Mouse (Mus musculus): Measurements from ENCODE around the gene Prrg2. TPM values are rescaled to one million over a fixed set of nuclear protein-coding genes. Genes with fewer than 3 reads are reported as not detected.
"Not testable (repeated sequence)": the region's sequence is repeated elsewhere in the genome, so short reads cannot be mapped to it uniquely, and the experiment has no call there.

The Prrg2 gene
- polyA plus RNA-seq, 2 experiments = 18.6 to 50.4 TPM

DNA sequence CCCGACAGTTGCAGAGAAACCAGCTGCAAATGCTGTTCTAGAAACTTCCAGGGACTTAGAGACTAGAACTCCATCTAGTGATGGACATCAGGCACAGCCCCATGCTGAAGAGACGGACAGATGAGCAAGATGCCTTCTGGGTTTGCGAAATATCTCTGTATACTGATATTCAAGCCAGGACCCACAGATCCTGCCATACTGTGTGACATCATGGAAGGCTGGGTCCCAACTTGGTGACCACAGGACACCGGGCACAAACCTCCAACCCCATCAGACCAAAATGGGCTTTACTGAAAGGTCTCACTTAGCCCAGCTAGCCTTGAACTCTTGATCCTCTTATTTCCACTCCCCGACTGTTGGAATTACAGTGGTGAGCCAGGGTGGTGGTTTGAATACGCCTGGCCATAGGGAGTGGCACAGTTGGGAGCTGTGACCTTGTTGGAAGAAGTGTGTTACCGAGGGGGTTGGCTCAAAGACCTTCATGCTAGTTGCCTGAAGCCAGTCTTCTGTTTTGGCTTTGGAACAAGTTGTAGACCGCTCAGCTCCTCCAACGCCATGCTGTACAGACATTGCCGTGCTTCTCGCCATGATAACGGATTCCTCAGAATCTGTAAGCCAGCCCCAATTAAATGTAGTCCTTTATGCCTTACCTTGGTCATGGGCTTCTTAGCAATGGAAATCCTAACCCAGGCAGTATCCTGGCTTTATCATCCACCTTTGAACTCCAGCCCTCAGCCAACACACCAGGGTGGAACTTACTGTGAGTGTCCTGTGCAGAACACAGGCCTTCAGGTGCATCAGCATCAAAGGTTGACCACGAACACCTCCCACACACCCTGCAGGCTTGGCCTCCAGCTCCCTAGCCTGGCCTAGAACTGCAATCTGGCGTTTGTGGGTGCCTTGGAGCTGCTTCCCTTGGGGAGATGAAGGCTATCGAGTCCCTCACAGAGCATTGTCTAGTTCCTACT is 37.9 kb downstream of the Prrg2 start:
- Histone ChIP-seq H3K4me2 (replicated peaks; ENCODE audit: low read depth, low read length, severe bottlenecking) (no peak overlapping the region), H3K27ac (replicated peaks; ENCODE audit: low read depth, low read length) (no peak overlapping the region), H3K4me3 (replicated peaks; ENCODE audit: low read length) (no peak overlapping the region), H3K27me3 (ENCODE audit: control insufficient read depth, insufficient read depth, low read length) (no peaks in the 10 kb centered on the region), H3K9me3 (ENCODE audit: control insufficient read depth, low read length) (no peaks in the 10 kb centered on the region), H3K36me3 (ENCODE audit: control insufficient read depth, insufficient read depth, low read length) (peaks cover 32% of the 10 kb centered on the region), H3K9ac (ENCODE audit: low read depth, low read length, severe bottlenecking) (no peak overlapping the region), H3K4me1 (ENCODE audit: control insufficient read depth, insufficient read depth, low read length) (no peaks in the 10 kb centered on the region)
- ATAC-seq (ENCODE audit: low FRiP score, low read depth) (no peak), DNase-seq (ENCODE audit: low spot score) (no peak)
- WGBS = 89% methylated on average over 15 of the region's 15 CpGs
- no peak for TF ChIP-seq POLR2A (IDR thresholded peaks at IDR 0.05; ENCODE audit: borderline replicate concordance, extremely low read depth, insufficient read depth, insufficient read length)

DNA sequence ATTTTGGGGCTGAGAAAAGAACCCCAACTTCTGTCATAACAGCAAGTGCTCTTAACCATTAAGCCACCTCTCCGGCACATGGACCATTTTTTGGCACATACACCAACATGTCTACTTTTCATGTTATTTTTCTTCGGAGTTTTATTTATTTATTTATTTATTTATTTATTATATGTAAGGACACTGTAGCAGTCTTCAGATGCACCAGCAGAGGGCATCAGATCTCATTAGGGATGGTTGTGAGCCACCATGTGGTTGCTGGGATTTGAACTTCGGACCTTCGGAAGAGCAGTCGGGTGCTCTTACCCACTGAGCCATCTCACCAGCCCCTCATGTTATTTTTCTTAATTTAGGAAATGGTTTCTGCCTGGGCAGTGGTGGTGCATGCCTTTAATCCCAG is 38.8 kb downstream of the Prrg2 start:
- peaks cover 24% of the 10 kb centered on the region for H3K36me3 ChIP-seq (ENCODE audit: control insufficient read depth, insufficient read depth, low read length)
- not testable (repeated sequence) for H3K27ac ChIP-seq (replicated peaks; ENCODE audit: low read depth, low read length); H3K4me2 ChIP-seq (replicated peaks; ENCODE audit: low read depth, low read length, severe bottlenecking); H3K4me1 ChIP-seq (ENCODE audit: control insufficient read depth, insufficient read depth, low read length); H3K4me3 ChIP-seq (replicated peaks; ENCODE audit: low read length); ATAC-seq (ENCODE audit: low FRiP score, low read depth); H3K9me3 ChIP-seq (ENCODE audit: control insufficient read depth, low read length); H3K9ac ChIP-seq (ENCODE audit: low read depth, low read length, severe bottlenecking); H3K27me3 ChIP-seq (ENCODE audit: control insufficient read depth, insufficient read depth, low read length); DNase-seq (ENCODE audit: low spot score)
- WGBS = 77% methylated on average over 5 of the region's 5 CpGs

GRCm38 (mm10) chr7:45020225-45020624 is 42.3 kb downstream of the Prrg2 start:
- Histone ChIP-seq H3K9me3 (ENCODE audit: control insufficient read depth, low read length) (no peaks in the 10 kb centered on the region), H3K9ac (ENCODE audit: low read depth, low read length, severe bottlenecking) (no peak overlapping the region), H3K36me3 (ENCODE audit: control insufficient read depth, insufficient read depth, low read length) (no peaks in the 10 kb centered on the region), H3K27me3 (ENCODE audit: control insufficient read depth, insufficient read depth, low read length) (no peaks in the 10 kb centered on the region), H3K27ac (replicated peaks; ENCODE audit: low read depth, low read length) (no peak overlapping the region), H3K4me1 (ENCODE audit: control insufficient read depth, insufficient read depth, low read length) (peaks cover 11% of the 10 kb centered on the region), H3K4me2 (replicated peaks; ENCODE audit: low read depth, low read length, severe bottlenecking) (no peak overlapping the region), H3K4me3 (replicated peaks; ENCODE audit: low read length) (no peak overlapping the region)
- WGBS = 58% methylated on average over 8 of the region's 9 CpGs
- TF ChIP-seq POLR2A (IDR thresholded peaks at IDR 0.05; ENCODE audit: borderline replicate concordance, extremely low read depth, insufficient read depth, insufficient read length) = no peak
- no peak for DNase-seq (ENCODE audit: low spot score)
- no peak for ATAC-seq (ENCODE audit: low FRiP score, low read depth)

DNA sequence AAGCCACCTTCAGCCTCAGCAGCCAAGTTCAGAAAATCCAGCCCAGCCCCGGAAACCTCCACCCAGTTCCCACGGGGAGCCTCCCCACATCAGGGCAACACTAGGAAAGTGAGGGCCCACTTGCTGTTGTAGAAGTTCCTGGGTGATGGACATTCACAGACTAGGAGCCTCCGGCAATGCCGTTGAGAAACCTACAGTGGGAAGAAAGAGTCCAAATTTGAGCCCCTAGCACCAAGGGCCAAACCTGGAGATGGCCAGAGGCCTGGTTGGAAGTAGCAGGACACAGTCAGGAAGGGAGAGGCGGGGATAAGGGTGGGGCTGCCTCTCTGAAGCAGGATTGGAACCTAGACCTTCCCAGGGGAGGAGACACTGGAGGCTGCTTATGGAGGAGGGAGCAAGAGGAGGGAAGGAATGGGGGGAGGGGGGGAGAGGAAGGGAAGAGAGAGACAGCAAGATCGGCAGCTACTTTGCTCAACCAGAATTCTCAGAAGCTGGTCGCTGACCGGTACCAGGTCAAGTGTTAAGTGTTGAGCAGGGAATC is 43.4 kb downstream of the Prrg2 start:
- WGBS = 29% methylated on average over 8 of the region's 8 CpGs
- DNase-seq (ENCODE audit: low spot score) (peak; percentile 51), ATAC-seq (ENCODE audit: low FRiP score, low read depth) (no peak)
- peaks cover 21% of the 10 kb centered on the region for H3K4me1 ChIP-seq (ENCODE audit: control insufficient read depth, insufficient read depth, low read length)
- no peaks in the 10 kb centered on the region for H3K9me3 ChIP-seq (ENCODE audit: control insufficient read depth, low read length)
- no peaks in the 10 kb centered on the region for H3K27me3 ChIP-seq (ENCODE audit: control insufficient read depth, insufficient read depth, low read length)
- H3K4me3 ChIP-seq (replicated peaks; ENCODE audit: low read length) = no peak overlapping the region; the same call in 1 of the 2 replicates
- H3K9ac ChIP-seq (ENCODE audit: low read depth, low read length, severe bottlenecking) = no peak overlapping the region
- no peaks in the 10 kb centered on the region for H3K36me3 ChIP-seq (ENCODE audit: control insufficient read depth, insufficient read depth, low read length)
- no peak overlapping the region for H3K27ac ChIP-seq (replicated peaks; ENCODE audit: low read depth, low read length)
- H3K4me2 ChIP-seq (replicated peaks; ENCODE audit: low read depth, low read length, severe bottlenecking) = peak overlapping the region; percentile 91
- TF ChIP-seq POLR2A (IDR thresholded peaks at IDR 0.05; ENCODE audit: borderline replicate concordance, extremely low read depth, insufficient read depth, insufficient read length) = no peak

DNA sequence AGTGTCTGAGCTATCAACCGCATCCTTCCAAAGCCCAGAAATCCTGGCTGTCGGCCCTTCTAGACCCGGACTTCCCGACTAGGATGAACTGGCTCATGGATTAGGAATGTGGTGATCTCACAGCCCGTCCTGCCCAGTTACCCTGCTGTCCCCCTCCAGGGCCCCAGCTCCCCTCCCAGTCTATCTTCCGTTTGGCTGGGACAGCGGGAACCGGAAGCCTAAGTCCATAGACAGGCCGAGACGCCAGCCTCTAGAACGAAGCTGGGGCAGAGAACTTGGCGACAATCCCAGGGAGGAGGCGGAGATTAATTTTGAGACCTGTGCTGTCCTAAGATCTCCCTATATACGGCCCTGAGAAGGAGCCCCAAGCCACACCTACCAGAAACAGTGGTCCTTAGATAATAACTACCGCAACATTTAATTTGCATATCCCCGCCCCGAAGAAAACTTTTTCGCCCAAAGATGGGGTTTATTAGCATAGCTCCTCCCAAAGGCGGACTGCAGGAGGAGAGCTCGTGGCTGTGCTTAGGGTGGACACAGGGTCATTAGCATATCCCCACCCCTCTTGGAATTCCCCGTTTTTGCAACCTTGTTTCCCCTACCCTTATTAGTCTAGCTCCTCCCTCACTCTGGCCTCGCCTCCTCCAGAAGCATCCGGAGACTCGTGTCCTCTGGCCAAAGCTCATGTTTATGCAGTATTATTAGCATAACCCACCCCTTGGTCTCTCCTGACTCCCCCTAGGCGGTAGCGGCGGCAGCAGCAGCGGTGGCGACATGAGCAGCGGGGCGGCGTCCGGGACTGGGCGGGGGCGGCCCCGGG is 45.0 kb downstream of the Prrg2 start, which contains the start of gene Rras:
Gene Rras (plus strand): TSS at position 720 of the 820 bp plus-strand sequence.
- peaks cover 12% of the 10 kb centered on the region for H3K36me3 ChIP-seq (ENCODE audit: control insufficient read depth, insufficient read depth, low read length)
- peak; percentile 90 for ATAC-seq (ENCODE audit: low FRiP score, low read depth)
- no peaks in the 10 kb centered on the region for H3K27me3 ChIP-seq (ENCODE audit: control insufficient read depth, insufficient read depth, low read length)
- 0 out of 2 replicates have a peak, but pooled peaks have one; percentile 47 for TF ChIP-seq POLR2A (IDR thresholded peaks at IDR 0.05; ENCODE audit: borderline replicate concordance, extremely low read depth, insufficient read depth, insufficient read length)
- H3K9ac ChIP-seq (ENCODE audit: low read depth, low read length, severe bottlenecking) = peak within 1 kb of the TSS; percentile 60
- H3K9me3 ChIP-seq (ENCODE audit: control insufficient read depth, low read length) = no peaks in the 10 kb centered on the region
- under 1% methylated on average over 32 of the region's 36 CpGs for WGBS
- H3K4me1 ChIP-seq (ENCODE audit: control insufficient read depth, insufficient read depth, low read length) = peaks cover 22% of the 10 kb centered on the region
- peak within 1 kb of the TSS; percentile 94 for H3K27ac ChIP-seq (replicated peaks; ENCODE audit: low read depth, low read length)
- peak; percentile 98 for DNase-seq (ENCODE audit: low spot score)
- H3K4me3 ChIP-seq (replicated peaks; ENCODE audit: low read length) = peak within 1 kb of the TSS; percentile 96
- peak within 1 kb of the TSS; percentile 91 for H3K4me2 ChIP-seq (replicated peaks; ENCODE audit: low read depth, low read length, severe bottlenecking)

All from limb, embryonic 14.5 days (tissue).